Mouse (Mus musculus) intestine, postnatal 0 days (tissue): Measurements from ENCODE around the gene Jag1. TPM values are rescaled to one million over a fixed set of nuclear protein-coding genes. Genes with fewer than 3 reads are reported as not detected.

Source experiments
- ATAC-seq: fragments of 200-750 bp; cut with Nextera tagmentation; 2 replicates; pipeline ENCODE4 v1.8.0; 2017; ENCODE audit warnings: mild to moderate bottlenecking, moderate TSS enrichment, moderate library complexity
- H3K27ac ChIP-seq: fragments of 300-500 bp; sonication (generic); 2 replicates; pipeline ENCODE4 v1.5.1; 2014; ENCODE audit warnings: mild to moderate bottlenecking, low read depth, low read length, moderate library complexity
- H3K27me3 ChIP-seq: fragments of 300-500 bp; sonication (generic); replicated peaks from 2 replicates; pipeline ENCODE4 v1.6.1; 2014; ENCODE audit warnings: low read length, mixed read lengths; ENCODE audit not compliant: control insufficient read depth, insufficient read depth
- H3K36me3 ChIP-seq: fragments of 300-500 bp; sonication (generic); 2 replicates; pipeline ENCODE4 v1.6.1; 2014; ENCODE audit warnings: mild to moderate bottlenecking, moderate library complexity; ENCODE audit not compliant: control insufficient read depth, insufficient read depth
- H3K4me1 ChIP-seq: fragments of 300-500 bp; sonication (generic); replicated peaks from 2 replicates; pipeline ENCODE4 v1.6.1; 2014; ENCODE audit warnings: antibody characterized with exemption, low read length, mixed read lengths; ENCODE audit not compliant: control insufficient read depth, insufficient read depth
- H3K4me2 ChIP-seq: fragments of 300-500 bp; sonication (generic); replicated peaks from 2 replicates; pipeline ENCODE4 v1.6.1; 2014; ENCODE audit warnings: low read depth, mild to moderate bottlenecking, moderate library complexity
- H3K4me3 ChIP-seq: fragments of 300-500 bp; sonication (generic); 2 replicates; pipeline ENCODE4 v1.5.1; 2014; ENCODE audit warnings: low read depth, low read length
- H3K9ac ChIP-seq: fragments of 300-500 bp; sonication (generic); 2 replicates; pipeline ENCODE4 v1.6.1; 2014; ENCODE audit warnings: mild to moderate bottlenecking, low read depth, low read length
- H3K9me3 ChIP-seq: fragments of 300-500 bp; sonication (generic); 2 replicates; pipeline ENCODE4 v1.6.1; 2016; ENCODE audit warnings: mixed run types; ENCODE audit not compliant: control insufficient read depth
- CTCF ChIP-seq: sonication (generic); IDR thresholded peaks from 2 replicates; pipeline ENCODE4 v1.5.1; 2016; ENCODE audit warnings: low read depth, mild to moderate bottlenecking, control low read depth, antibody characterized with exemption, moderate library complexity
- WGBS: fragments of 180-500 bp; shearing (Covaris S2); extraction: QIAGEN DNeasy Blood & Tissue Kit; methylation state at CpG from one replicate; pipeline ENCODE4 v1.1.7; 2014; 5-methylcytosine and 5-hydroxymethylcytosine counted together
- polyA plus RNA-seq: library from polyadenylated mRNA; unstranded; fragments of >200 nt; fragmentation: Nextera tagmentation; extraction: Ambion mirVana; gene quantifications from 2 replicates; pipeline ENCODE4 v1.2.1, GENCODE M21; 2015

The Jag1 gene
- polyA plus RNA-seq, 1 experiment from 2014 or later, result 6.0 TPM

- H3K27me3 ChIP-seq, result no peaks in the 10 kb centered on the region
- no peak overlapping the region for H3K4me3 ChIP-seq
- no peak overlapping the region for H3K4me2 ChIP-seq
- no peak overlapping the region for H3K9ac ChIP-seq
- no peak overlapping the region for H3K27ac ChIP-seq
- WGBS, result 93% methylated on average over 7 of the region's 7 CpGs
- H3K4me1 ChIP-seq, result no peaks in the 10 kb centered on the region
- no peak for TF ChIP-seq CTCF
- ATAC-seq, result no peak
- no peaks in the 10 kb centered on the region for H3K9me3 ChIP-seq
- peaks cover 59% of the 10 kb centered on the region for H3K36me3 ChIP-seq
Measured at GRCm38 (mm10) chr2:137093298-137093630, 23.2 kb downstream of the Jag1 start.

GRCm38 (mm10) chr2:137092523-137093297, 23.7 kb downstream of the Jag1 start:
- no peaks in the 10 kb centered on the region for H3K27me3 ChIP-seq
- no peak for TF ChIP-seq CTCF
- H3K4me3 ChIP-seq, result no peak overlapping the region
- H3K9ac ChIP-seq, result no peak overlapping the region
- H3K9me3 ChIP-seq, result no peaks in the 10 kb centered on the region
- H3K4me1 ChIP-seq, result no peaks in the 10 kb centered on the region
- WGBS, result 71% methylated on average over 10 of the region's 10 CpGs
- H3K27ac ChIP-seq, result no peak overlapping the region
- no peak for ATAC-seq
- no peak overlapping the region for H3K4me2 ChIP-seq
- peaks cover 64% of the 10 kb centered on the region for H3K36me3 ChIP-seq

GRCm38 (mm10) chr2:137091766-137092522, 24.5 kb downstream of the Jag1 start:
- Histone ChIP-seq H3K4me1 (no peaks in the 10 kb centered on the region), H3K27ac (no peak overlapping the region), H3K4me3 (no peak overlapping the region), H3K36me3 (peaks cover 67% of the 10 kb centered on the region), H3K27me3 (no peaks in the 10 kb centered on the region), H3K9ac (no peak overlapping the region), H3K9me3 (no peaks in the 10 kb centered on the region), H3K4me2 (no peak overlapping the region)
- 72% methylated on average over 11 of the region's 11 CpGs for WGBS
- ATAC-seq, result no peak
- no peak for TF ChIP-seq CTCF

GRCm38 (mm10) chr2:137087705-137088104, 28.7 kb downstream of the Jag1 start:
- ATAC-seq, result no peak
- Histone ChIP-seq H3K27me3 (no peaks in the 10 kb centered on the region), H3K4me1 (no peaks in the 10 kb centered on the region), H3K4me2 (no peak overlapping the region), H3K36me3 (peaks cover 85% of the 10 kb centered on the region), H3K27ac (no peak overlapping the region), H3K4me3 (no peak overlapping the region), H3K9me3 (no peaks in the 10 kb centered on the region), H3K9ac (no peak overlapping the region)
- no peak for TF ChIP-seq CTCF
- WGBS, result 72% methylated on average over 6 of the region's 6 CpGs

- no peak for ATAC-seq
- Histone ChIP-seq H3K9me3 (no peaks in the 10 kb centered on the region), H3K27me3 (no peaks in the 10 kb centered on the region), H3K27ac (no peak overlapping the region), H3K36me3 (peaks cover 83% of the 10 kb centered on the region), H3K4me1 (no peaks in the 10 kb centered on the region), H3K4me2 (no peak overlapping the region), H3K4me3 (no peak overlapping the region), H3K9ac (no peak overlapping the region)
- no peak for TF ChIP-seq CTCF
- 92% methylated on average over 14 of the region's 14 CpGs for whole genome bisulfite sequencing
Measured at GRCm38 (mm10) chr2:137086621-137087395, 29.6 kb downstream of the Jag1 start.

- H3K4me2 ChIP-seq, result no peak overlapping the region
- no peak overlapping the region for H3K27ac ChIP-seq
- H3K4me3 ChIP-seq, result no peak overlapping the region
- H3K4me1 ChIP-seq, result no peaks in the 10 kb centered on the region; the same call in 1 of the 2 replicates
- peaks cover 69% of the 10 kb centered on the region for H3K36me3 ChIP-seq
- TF ChIP-seq CTCF, result no peak
- no peaks in the 10 kb centered on the region for H3K27me3 ChIP-seq
- ATAC-seq, result no peak
- H3K9ac ChIP-seq, result no peak overlapping the region
- no peaks in the 10 kb centered on the region for H3K9me3 ChIP-seq
- WGBS, result 77% methylated on average over 8 of the region's 8 CpGs
Measured at GRCm38 (mm10) chr2:137085257-137085656, 31.2 kb downstream of the Jag1 start.
